Mouse (Mus musculus) liver, postnatal 0 days (tissue): ENCODE results near the gene Dmtf1. TPM values are rescaled to one million over a fixed set of nuclear protein-coding genes. Genes with fewer than 3 reads are reported as not detected.

Experiments used
- ATAC-seq: fragments of 200-750 bp; cut with Nextera tagmentation; 2 replicates; pipeline ENCODE4 v1.8.0; 2017; ENCODE audit warnings: mild to moderate bottlenecking, moderate library complexity
- DNase-seq: peaks from one replicate; pipeline ENCODE4 v3.0.0-alpha.2; 2016
- H3K27ac ChIP-seq: fragments of 300-500 bp; sonication (generic); 2 replicates; pipeline ENCODE4 v1.5.1; 2014; ENCODE audit warnings: antibody characterized with exemption, moderate library complexity, mild to moderate bottlenecking, low read depth
- H3K27me3 ChIP-seq: fragments of 300-500 bp; sonication (generic); 2 replicates; pipeline ENCODE4 v1.6.1; 2014; ENCODE audit warnings: low read length, control low read depth, mixed read lengths; ENCODE audit not compliant: insufficient read depth
- H3K36me3 ChIP-seq: fragments of 300-500 bp; sonication (generic); replicated peaks from 2 replicates; pipeline ENCODE4 v1.6.1; 2014; ENCODE audit warnings: mild to moderate bottlenecking, control low read depth, low read length, moderate library complexity, mixed read lengths; ENCODE audit not compliant: insufficient read depth
- H3K4me1 ChIP-seq: fragments of 300-500 bp; sonication (generic); 2 replicates; pipeline ENCODE4 v1.6.1; 2014; ENCODE audit warnings: antibody characterized with exemption, mild to moderate bottlenecking, control low read depth; ENCODE audit not compliant: insufficient read depth
- H3K4me2 ChIP-seq: fragments of 300-500 bp; sonication (generic); 2 replicates; pipeline ENCODE4 v1.6.1; 2014; ENCODE audit warnings: low read depth, mild to moderate bottlenecking, low read length, moderate library complexity, mixed read lengths
- H3K4me3 ChIP-seq: fragments of 300-500 bp; sonication (generic); 2 replicates; pipeline ENCODE4 v1.5.1; 2014; ENCODE audit warnings: low read depth, low read length
- H3K9ac ChIP-seq: fragments of 300-500 bp; sonication (generic); replicated peaks from 2 replicates; pipeline ENCODE4 v1.6.1; 2014; ENCODE audit warnings: mild to moderate bottlenecking, moderate library complexity
- H3K9me3 ChIP-seq: fragments of 300-500 bp; sonication (generic); 2 replicates; pipeline ENCODE4 v1.6.1; 2016; ENCODE audit warnings: mild to moderate bottlenecking, control low read depth, low read length, mixed read lengths
- CTCF ChIP-seq: sonication (generic); IDR thresholded peaks from 2 replicates; pipeline ENCODE4 v1.5.1; 2016; ENCODE audit warnings: antibody characterized with exemption, low read depth
- EP300 ChIP-seq: IDR thresholded peaks from 2 replicates; pipeline ENCODE4 v1.6.1; 2016; ENCODE audit warnings: antibody characterized with exemption, low read depth, mild to moderate bottlenecking
- WGBS: fragments of 180-500 bp; shearing (Covaris S2); extraction: QIAGEN DNeasy Blood & Tissue Kit; methylation state at CpG from one replicate; pipeline ENCODE4 v1.1.7; 2014; ENCODE audit not compliant: insufficient replicate concordance; 5-methylcytosine and 5-hydroxymethylcytosine counted together
- polyA plus RNA-seq: library from polyadenylated mRNA; unstranded; fragments of >200 nt; fragmentation: Nextera tagmentation; extraction: Ambion mirVana; gene quantifications from 2 replicates; pipeline ENCODE4 v1.2.1, GENCODE M21; 2015

The Dmtf1 gene
- polyA plus RNA-seq, 1 experiment from 2014 or later: 7.6 TPM

DNA sequence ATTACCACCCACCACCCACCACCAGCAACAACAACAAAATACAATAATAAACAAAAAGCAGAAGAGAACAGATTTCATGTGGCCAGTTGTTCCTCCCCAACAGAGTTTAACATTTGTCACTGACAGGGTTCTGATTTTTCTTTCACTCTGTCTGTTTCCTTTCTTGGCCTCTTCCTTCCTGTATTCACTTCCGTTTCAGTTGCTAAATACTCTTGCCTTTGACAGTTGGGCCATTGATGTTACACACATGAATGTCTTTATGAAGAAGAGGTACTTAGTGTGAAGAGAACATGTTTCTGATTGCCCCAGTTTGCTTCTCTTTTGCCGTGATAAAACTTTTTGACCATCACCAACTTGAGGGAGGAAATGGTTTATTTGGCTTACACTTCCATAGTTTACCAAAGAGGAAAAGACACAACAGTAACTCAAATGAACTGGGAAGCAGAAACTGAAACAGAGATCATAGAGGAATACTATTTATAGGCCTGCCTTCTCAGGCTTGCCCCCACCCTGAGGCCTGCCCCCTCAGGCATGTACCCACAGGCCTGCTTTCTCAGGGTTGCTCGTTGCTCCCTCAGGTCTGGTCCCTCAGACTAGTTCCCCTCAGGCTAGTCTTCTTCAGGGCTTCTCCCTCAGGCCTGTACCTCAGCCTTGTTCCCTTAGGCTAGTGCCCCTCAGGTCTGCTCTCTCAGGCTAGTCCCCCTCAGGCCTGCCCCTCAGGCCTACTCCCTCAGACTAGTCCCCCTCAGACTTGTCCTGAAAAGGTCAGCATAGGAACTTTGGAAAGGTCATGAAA lies 74.5 kb downstream of the Dmtf1 start:
- 24% methylated on average over 3 of the region's 3 CpGs for WGBS
- Histone ChIP-seq H3K4me3 (no peak overlapping the region), H3K9ac (no peak overlapping the region), H3K27me3 (no peaks in the 10 kb centered on the region), H3K36me3 (no peaks in the 10 kb centered on the region), H3K4me1 (no peaks in the 10 kb centered on the region; the same call in 1 of the 2 replicates), H3K9me3 (no peaks in the 10 kb centered on the region), H3K4me2 (no peak overlapping the region), H3K27ac (peak overlapping the region; percentile 66)
- ATAC-seq: peak; percentile 69
- TF ChIP-seq CTCF (no peak), EP300 (0 out of 2 replicates have a peak, but pooled peaks have one; percentile 28)
- no peak for DNase-seq

DNA sequence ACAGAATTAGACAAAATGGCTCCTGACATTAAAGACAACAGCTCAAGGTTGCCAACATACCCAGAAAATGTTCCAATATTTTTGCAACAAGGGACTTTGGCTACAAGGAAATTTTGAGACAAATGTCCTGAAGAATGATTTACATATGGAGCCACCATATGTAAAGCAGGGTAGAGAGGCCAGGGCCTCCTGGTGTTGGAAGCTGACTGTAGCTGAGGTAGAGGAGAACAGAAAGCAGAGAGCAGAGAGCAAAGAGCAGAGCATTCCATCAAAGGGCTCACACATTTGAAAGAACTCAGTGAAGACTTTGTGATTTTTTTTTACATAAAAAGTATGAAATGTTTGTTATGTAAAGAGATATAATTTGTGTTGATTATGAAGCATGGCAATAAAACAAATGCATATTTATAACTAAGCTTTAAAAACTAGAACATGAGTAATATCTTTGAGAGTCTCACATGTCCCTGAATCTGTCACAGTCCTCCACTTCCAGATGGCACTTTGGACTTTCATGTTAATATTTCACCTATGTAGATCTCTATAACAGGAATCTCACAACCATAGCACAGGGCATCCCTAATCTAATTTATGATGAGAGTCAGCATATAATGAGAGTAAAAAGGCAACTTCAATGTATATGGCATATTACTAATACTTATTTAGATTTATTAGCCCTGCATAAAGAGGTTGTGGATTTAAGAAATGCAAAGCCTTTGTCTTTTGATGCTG lies 81.6 kb downstream of the Dmtf1 start:
- H3K4me3 ChIP-seq: no peak overlapping the region
- no peak overlapping the region for H3K4me2 ChIP-seq
- DNase-seq (no peak), ATAC-seq (no peak)
- H3K27me3 ChIP-seq: no peaks in the 10 kb centered on the region
- no peaks in the 10 kb centered on the region for H3K36me3 ChIP-seq
- no peak overlapping the region for H3K9ac ChIP-seq
- H3K4me1 ChIP-seq: no peaks in the 10 kb centered on the region
- H3K9me3 ChIP-seq: no peaks in the 10 kb centered on the region
- TF ChIP-seq CTCF: no peak
- no peak for TF ChIP-seq EP300
- H3K27ac ChIP-seq: peak overlapping the region; percentile 48

DNA sequence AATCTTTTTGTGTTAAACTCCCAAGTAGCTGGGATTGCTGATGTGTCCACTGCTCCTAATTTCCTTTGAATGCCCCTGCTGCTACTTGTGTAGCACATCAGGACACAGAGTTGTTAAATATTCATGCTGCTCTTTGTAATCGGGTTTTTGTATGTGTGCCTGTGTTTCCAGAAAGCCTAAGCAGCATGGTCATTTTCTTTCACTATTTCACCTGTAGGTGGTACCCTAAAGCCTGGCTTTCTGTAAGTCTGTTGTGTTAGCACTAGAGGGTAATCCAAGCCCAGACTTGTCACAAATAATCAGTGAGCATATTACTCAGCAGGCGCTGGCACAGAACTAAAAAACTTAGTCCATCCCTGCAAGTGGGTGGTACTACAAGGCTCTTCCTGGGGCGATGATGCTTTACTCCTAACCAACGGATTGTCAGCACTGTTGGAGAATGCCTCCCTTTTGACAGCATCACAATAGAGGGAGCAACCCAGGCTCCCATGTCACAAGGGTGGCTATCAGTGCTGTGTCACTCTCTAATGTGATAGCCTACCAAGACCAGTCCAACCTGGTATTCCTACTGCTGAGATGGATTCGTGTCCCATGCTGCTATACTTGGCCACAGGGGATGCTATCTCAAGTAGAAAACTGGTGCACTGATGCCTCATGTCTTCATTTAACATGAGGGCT lies 88.3 kb downstream of the Dmtf1 start:
- Histone ChIP-seq H3K9me3 (no peaks in the 10 kb centered on the region), H3K27ac (no peak overlapping the region), H3K4me2 (no peak overlapping the region), H3K4me3 (no peak overlapping the region), H3K4me1 (no peaks in the 10 kb centered on the region), H3K27me3 (no peaks in the 10 kb centered on the region), H3K9ac (no peak overlapping the region), H3K36me3 (no peaks in the 10 kb centered on the region)
- TF ChIP-seq EP300: no peak
- TF ChIP-seq CTCF: peak; percentile 67
- WGBS: 56% methylated on average over 5 of the region's 5 CpGs
- ATAC-seq (peak; percentile 31; the same call in 1 of the 2 replicates), DNase-seq (no peak)

DNA sequence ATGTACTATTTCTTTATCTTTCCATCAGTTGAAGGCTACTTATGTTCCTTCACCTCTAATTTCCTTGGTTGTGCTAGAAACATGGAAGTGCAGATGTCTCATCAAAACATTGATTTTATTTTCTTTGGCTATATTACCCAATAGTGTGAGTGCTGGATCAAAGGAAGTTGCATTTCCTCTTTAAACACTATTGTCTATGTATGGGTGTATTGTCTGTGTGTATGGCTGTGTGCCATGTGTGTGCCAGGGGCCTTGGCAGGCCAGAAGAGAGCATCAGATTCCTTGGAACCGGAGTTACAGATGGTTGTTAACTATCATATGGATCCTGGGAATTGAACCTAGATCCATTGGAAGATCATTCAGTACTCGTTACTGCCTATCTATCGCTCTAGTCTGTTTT lies 90.2 kb downstream of the Dmtf1 start:
- TF ChIP-seq CTCF: no peak
- TF ChIP-seq EP300: no peak
- no peaks in the 10 kb centered on the region for H3K9me3 ChIP-seq
- no peaks in the 10 kb centered on the region for H3K4me1 ChIP-seq
- H3K27me3 ChIP-seq: no peaks in the 10 kb centered on the region
- no peaks in the 10 kb centered on the region for H3K36me3 ChIP-seq
- no peak for ATAC-seq
- no peak for DNase-seq
- no peak overlapping the region for H3K4me2 ChIP-seq
- no peak overlapping the region for H3K4me3 ChIP-seq
- H3K9ac ChIP-seq: no peak overlapping the region
- WGBS: 86% methylated on average over 3 of the region's 3 CpGs
- H3K27ac ChIP-seq: no peak overlapping the region

DNA sequence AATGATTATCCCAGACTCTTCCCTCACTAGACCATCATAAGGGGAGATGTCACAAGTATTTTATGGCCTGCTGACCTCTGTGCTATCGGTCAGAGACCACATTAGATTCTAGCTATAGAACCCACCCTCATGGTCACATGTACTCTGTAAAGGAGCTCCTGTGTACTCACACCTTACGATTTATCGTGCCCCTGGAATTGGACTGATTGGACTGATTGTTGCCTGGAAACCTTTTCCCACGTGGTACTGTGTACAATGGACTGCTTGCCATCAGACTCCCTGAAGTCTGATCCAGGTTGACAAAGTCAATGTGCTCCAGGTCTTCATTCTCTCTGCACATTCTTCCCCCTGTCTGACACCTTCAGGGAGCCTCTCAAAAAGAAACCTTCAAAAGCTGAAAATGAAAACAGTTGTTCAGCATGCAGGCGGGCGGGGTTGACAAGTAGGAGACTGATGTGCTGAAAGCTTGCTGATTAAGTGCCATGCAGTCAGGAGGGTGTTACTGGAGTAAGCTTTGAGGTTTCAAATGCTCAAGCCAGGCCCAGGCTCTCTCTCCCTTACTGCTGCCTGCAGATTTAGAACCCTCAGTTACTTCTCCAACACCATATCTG lies 91.9 kb downstream of the Dmtf1 start:
- no peak for TF ChIP-seq EP300
- no peak for TF ChIP-seq CTCF
- H3K36me3 ChIP-seq: no peaks in the 10 kb centered on the region
- WGBS: 62% methylated on average over 6 of the region's 6 CpGs
- no peaks in the 10 kb centered on the region for H3K4me1 ChIP-seq
- H3K9me3 ChIP-seq: no peaks in the 10 kb centered on the region
- H3K4me3 ChIP-seq: no peak overlapping the region
- DNase-seq: no peak
- H3K4me2 ChIP-seq: no peak overlapping the region
- H3K9ac ChIP-seq: no peak overlapping the region
- ATAC-seq: no peak
- no peaks in the 10 kb centered on the region for H3K27me3 ChIP-seq
- no peak overlapping the region for H3K27ac ChIP-seq

DNA sequence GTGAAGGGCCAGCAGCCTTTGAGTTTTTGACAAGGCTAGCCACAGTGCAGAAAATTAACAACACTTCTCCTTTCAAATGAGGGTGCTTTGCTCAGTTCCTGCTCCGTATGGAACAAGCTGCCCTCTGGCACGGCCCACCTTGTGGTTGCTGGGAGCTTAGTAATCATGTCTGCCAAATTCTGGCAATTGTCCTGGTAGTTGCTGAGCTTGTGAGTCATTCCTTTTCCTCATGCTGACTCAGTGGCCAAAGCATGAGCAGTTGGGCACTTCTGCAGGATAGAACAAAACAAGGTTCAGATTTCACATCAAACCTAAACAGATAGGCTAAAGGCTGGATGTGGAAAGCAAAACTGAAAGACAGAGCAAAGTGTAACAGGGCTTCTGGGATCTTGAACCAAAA lies 92.7 kb downstream of the Dmtf1 start:
- Histone ChIP-seq H3K4me2 (no peak overlapping the region), H3K4me1 (no peaks in the 10 kb centered on the region), H3K9ac (no peak overlapping the region), H3K27me3 (no peaks in the 10 kb centered on the region), H3K9me3 (no peaks in the 10 kb centered on the region), H3K27ac (no peak overlapping the region), H3K36me3 (no peaks in the 10 kb centered on the region), H3K4me3 (no peak overlapping the region)
- TF ChIP-seq EP300 (no peak), CTCF (no peak)
- 41% methylated on average over 2 of the region's 2 CpGs for WGBS
- no peak for DNase-seq
- ATAC-seq: peak; percentile 45; the same call in 1 of the 2 replicates

Other genes starting within 250 kb of the Dmtf1 start
- 255 and 267 TPM in 2 replicates for gene Crot, start 164.5 kb downstream of the Dmtf1 start, polyA plus RNA-seq
- gene Tmem243, start 61.1 kb downstream of the Dmtf1 start, polyA plus RNA-seq: 50.9 and 56.7 TPM in 2 replicates
- gene 9330182L06Rik, start 104.3 kb upstream of the Dmtf1 start, polyA plus RNA-seq: 0.13 and 0.15 TPM in 2 replicates